Mouse (Mus musculus) gonadal fat pad, adult 2 months (tissue): ENCODE data around the gene Akap6. TPM values are rescaled to one million over a fixed set of nuclear protein-coding genes. Genes with fewer than 3 reads are reported as not detected.

Source experiments
- DNase-seq: peaks from one replicate; pipeline ENCODE4 v3.0.0-alpha.2; 2012; ENCODE audit warnings: low read depth
- polyA plus RNA-seq: library from polyadenylated mRNA; depleted of rRNA; stranded (reverse); fragments of >200 nt; gene quantifications from 2 replicates; pipeline ENCODE4 v1.2.3, GENCODE M21; 2012; rRNA removed

Gene Akap6
- 0.28 and 0.35 TPM in 2 replicates for polyA plus RNA-seq

DNA sequence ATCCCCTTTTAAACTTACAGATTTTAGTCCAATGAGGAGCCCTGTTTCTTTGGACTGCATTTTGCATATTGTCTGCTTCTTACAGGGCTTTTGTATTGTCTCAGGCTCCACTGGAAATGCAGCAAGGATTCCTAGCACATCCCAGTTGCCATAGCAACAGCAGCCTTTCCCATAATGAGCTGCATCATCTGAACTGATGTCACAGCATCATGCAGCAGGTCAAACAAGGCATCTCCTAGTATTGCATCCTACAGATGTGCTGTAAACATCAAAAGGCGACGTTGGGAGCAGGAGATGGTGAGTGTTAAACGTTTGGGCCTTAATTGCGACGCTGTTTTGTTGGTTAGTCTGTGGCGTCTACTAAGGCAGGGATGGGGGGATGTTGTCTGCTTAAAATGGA, at the start of gene Akap6:
Akap6 (plus strand) TSS at position 238 of the 400 bp plus-strand sequence.
- DNase-seq, result no peak

DNA sequence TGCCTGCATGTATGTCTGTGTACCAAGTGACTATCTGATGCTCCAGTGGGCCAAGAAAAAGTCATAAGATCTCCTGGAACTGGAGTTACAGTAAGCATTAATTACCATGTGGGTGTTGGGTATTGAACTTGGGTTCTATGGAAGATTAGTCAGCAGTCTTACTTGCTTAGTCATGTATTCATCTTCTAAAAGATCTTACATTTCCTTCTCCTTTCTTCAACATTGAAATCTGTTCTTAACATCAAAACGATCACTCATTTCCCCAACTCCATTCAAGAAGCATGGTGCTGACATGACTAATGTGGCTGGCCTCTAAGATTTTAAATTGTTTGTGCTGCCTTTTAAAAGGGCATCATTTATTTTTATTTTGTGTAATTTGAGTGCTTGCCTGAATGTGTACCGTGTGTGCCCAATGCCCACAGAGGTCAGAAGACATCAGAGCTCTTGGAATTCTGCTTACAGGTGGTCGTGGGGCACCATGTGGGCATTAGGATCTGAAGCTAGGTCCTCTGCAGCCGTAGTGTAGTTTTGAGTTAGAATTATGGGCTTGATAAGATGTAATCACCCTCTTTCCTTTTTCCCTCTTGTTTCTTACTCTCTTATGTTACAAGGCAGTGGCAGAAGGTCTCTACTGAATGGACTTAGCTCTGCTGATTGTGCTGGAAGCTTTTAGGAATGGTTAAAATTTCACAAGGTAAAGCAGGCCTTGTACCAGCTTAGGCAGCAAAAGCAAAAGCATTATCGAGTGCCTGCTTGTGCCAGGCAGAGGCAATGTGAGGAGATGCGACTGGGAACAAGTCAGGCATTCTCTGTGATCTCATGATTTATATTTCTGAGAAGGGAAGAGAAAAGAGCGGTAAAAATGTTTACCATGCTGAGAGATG, 36.0 kb upstream of the Akap6 start:
- DNase-seq, result no peak

DNA sequence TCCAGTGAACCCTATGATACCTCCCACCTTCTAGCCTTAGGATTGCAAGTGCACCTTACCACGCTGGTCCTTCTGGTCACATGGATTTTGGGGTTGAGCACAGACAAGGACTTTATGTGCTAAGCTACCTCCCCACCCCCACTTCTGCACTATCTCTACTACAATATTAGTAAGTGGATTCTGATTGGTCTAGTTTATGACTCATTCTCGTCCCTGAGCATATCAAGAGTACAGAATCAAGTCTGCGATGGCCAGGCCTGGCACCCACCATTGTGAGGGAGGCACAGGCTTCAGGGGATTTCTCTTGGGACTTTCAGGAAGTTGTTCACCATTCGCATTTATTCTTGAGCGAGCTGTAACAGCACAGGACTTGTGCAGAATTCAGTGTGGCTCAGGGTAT, 34.2 kb upstream of the Akap6 start:
- no peak for DNase-seq

DNA sequence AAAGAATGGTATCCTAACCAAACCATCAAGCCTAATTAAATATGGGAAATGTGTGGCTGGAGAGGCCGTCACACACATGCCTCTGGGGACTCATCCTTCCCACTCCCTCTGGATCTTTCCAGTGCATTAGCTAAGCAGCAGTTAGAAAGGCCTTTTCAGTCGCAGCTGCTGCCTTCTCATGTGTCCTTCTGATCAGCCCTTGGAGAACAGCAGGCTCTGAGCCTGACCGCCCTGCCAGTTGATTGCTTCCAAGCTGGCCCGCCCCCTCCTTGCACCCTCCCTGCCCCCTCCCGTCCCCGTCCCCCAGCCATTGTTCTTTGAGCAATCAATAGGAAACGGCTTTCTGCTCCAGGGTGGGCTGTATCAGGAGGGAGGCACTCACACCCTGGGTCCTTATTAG, 27.7 kb upstream of the Akap6 start:
- no peak for DNase-seq

DNA sequence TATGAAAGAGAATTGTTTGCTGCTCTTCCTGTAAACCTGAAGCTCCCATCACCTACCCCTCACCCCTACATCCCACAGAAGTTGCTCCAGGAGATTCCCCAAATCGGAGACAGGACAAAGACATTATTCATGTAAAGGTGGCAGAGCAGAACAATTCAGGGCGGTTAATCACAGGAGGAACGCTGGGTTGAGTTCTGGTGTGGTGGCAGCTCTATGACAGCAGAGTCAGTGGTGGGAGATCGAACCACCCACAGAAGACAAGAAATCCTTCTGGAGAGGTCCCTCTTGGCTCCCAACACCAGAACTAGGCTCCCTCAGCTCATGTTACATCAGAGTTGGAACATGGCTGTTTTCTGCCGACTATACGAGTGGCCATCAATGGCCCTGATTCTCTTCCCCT, 27.2 kb upstream of the Akap6 start:
- DNase-seq, result no peak

DNA sequence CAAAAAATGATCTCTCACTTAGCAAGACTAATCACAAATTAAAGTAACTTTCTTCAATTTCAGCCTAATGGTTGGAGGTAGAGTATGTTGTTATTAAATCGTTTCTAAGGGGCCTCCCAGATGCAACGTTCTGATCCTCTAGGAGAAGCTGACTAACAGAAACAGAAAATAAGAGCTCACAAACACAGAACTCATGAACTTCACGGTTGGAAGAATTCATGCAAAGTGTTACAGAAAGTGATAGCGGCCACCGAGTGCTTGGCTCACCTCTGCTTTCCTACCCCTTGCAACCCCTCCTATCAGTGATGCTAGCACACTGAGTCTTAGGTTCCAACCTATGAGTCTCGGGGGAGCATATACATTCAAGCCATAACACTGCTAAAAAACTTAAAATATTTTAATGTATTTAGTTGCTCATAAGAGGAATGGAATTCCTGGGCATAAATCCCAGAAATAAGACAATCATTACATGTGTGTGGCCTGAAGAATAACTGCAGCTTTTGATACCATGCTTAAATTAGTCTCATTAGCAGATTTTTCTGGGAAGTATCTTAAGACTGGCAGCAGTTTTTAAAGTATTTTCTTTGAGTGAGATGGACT, 25.7 kb upstream of the Akap6 start:
- no peak for DNase-seq

DNA sequence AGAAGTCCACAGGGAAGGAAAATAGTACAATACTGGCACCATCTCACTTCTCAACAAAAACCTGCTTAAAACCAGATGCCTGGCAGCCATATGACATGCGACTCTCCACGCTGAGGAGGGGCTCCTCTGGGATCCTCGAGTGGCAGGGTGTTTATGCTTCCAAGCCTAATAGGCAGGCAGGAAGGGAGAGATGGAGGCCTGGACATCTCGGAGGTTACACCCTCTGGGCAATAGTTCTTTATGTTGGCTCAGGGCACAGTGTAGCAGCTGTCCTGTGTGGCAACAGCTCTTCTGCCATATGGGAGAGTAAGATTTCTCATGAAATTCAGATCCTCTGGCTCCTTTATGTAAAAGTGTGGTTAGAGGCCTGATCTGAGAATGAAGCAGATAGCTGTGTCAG, 24.2 kb upstream of the Akap6 start:
- DNase-seq, result no peak

DNA sequence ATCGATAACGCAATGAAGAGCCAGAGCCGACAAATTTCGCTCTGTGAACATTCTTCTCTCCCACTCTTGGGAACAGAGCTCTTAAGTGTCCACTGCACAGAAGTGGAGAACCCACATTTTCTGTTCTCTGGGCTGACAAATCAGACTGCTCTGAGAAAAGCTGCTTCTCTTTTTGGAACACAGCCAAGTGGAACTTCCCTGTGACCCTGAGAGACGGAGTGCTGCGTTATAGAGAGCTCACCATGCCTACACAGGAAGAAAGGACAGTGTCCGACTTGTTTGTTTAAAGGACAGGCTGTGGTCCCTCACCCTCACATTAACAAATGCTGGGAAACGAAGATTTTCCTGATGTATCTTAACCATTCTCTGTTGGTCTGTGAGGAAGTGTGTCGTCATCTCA, 11.8 kb upstream of the Akap6 start:
- DNase-seq, result no peak

DNA sequence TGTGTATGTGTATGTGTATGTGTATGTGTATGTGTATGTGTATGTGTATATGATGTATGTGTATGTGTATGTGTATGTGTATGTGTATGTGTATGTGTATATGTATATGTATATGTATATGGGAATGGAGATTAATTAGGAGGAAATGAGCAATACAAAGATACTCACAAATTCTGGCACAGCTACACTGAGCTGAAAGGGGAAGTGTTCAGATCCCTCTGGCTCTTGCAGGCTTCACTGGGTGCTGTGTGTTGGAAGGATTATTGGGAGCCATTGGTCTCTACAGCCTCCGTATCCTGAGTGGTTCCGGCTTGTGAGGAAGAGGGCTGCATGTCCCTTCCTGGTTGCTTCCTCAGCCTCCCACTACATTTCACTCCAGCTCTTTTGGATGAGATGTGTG, 10.5 kb upstream of the Akap6 start:
- DNase-seq, result no peak

DNA sequence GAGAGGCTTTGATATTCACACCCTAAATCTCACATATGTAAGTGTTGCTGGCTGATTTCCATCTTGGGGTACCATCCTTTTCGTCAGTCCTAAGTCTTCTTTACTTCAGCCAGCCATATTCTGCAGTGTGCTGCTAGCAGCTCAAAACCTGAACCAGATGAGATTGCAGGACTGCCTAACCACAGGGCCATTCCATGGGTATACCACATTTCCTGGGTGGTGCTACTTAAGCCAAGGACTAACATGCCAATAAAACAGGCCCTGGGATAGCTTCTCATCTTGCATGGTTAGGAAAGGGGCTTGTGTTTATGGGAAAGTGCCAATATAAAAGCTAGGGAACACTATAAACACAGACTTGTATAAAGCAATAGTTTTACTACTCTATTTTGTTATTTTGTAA, 7.6 kb upstream of the Akap6 start:
- DNase-seq, result no peak

DNA sequence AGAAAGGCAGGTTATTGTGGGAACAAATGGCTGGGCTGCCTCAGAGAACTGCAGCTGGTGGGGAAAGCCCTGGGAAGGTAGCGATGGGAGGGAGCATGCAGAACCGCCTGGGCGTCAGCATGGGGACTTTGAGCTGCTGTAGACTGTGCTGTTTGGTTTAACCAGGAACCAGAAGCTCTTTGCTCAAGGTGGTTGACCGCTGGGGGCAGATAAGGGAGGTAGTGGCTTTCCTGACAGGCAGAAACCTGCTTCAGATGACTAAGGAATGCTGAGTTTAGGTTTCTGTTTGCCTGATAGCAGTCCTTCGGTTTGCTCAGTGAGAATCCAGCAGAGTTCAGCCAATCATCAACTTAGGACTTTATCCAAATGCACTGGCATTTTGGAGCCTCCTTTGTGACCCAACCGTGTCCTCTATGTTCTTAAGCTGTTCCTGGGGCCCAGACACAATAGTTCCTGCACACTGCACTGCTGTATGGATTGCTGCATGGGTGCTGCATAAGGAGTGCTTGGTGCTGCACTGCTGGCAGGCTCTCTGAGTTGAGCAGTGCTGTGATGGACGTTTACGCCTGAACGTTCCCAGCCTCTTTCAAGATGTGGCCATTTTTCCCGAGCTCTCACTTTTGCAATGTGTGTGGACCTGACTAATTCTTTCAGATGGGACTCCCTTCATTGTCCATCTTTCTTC, 6.8 kb upstream of the Akap6 start:
- no peak for DNase-seq

DNA sequence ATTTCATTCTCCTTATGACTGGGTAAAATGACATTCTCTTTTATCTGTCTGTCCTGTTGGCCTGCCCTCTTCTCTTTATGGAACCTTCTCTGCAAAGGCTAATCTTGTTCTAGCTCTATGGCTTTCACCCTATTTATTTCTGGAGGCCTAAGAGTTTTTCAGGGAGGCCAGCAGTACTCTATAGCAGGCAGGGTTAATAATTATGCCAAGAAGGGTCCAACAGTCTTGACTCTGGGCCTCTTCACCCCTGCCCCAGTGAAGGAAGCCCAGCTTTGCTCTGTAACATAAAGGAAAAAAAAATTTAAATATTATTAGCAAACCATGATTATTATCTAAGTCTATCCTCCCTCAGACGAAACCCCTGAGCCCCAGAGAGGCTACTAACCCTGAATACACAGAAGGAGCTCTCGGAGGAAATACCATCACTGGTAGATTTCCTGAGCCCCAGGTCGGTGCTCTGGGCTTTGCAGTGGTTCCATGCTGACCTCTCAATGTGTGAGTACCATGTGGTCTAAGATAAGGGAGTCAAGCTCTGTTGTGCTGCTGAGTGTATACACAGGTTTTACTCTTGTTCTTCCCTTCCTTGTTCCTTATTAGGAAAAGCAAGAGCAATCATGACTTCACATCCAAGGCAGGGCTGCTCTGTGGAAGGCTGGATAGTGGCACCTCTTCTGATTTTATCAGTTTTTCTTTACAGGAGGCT, 1.6 kb upstream of the Akap6 start:
- DNase-seq, result no peak

DNA sequence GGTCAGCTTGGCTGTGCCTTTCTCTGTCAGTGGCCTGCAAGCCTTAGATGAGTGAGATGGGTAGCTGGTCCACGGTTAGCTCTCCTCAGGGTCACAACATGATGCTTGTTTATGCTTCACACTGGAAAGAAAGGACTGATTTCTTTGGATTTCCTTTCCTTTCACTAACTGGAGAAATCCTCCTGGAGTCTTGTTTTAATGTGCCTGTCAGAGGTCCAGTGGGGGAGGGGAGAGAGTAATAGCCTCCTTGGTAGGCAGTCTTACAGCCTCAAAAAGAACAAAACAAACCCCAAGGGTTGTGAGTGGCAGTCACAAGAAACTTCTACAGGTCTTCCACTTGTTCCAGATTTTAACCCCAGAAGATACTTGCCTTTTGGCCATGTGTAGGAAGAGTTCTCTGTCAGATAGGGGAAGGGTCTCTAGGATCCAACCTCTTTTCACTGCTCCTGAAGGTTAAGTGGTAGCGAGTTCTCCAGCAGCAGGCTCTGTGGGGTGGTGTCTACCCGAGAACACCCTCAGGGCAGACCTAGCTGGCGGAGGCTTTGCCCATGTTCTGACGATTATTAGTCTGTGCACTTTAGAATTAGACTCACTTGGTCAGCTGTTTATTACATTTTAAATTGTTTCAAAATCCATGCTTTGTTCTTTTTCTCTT, 780 bp upstream of the Akap6 start:
- DNase-seq, result no peak

DNA sequence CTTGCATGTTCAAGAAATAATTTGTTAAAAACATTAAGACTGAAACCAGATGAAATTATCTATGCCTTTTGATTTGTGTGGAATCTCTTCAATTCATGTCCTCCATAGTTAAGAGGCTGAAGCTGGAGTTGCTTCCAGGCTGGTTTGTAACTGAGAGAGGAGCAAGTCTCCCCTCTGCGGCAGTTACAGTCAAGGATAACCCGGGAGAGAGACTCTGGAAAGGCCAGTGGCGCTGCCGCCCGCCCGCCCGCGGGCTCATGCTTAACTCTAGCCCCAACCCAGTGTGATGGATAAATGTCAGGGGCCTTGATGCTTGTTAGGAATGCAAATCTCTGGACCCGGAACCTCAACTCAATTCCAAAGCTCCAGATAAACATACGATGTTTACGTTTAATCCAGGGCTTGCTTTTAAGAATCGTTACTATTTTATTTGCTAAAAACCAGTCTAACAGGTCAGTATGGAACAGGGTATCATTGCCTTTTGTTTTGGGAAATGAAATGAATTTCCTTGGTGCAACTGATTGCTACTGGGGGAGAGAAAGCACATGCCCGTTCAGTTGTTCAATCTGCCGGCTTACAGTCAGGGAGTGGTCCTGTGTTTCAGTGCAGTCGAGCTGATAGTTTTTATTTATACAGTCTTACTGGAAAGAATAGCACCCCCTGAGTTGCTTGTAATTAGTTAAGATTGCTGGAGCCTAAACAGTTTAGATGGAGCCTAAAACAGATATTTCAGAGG, 946 bp downstream of the Akap6 start:
- no peak for DNase-seq

DNA sequence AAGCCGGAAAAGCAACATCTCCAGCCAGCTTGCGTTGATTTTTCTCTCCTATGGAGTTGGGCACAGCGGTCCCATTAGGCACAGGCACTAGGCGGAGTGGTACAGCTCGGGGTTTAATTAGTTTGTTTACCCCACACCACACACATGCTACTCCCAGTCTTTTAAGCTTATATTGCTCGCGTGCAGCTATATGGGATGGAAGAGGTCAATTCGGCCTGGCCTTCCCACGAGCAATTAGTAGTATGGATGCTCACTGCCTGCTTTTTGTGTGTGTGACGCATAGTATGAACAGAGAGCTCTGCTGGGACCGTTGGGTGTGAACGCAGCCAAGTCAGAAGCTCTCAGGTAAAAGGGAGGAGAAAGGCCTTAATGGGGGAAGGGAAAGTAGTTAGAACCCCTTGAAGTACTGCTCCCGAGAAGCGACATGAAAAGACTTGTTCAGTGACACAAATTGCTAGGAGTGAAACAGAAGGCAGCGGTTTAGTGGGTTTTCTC, 1.6 kb downstream of the Akap6 start:
- no peak for DNase-seq

DNA sequence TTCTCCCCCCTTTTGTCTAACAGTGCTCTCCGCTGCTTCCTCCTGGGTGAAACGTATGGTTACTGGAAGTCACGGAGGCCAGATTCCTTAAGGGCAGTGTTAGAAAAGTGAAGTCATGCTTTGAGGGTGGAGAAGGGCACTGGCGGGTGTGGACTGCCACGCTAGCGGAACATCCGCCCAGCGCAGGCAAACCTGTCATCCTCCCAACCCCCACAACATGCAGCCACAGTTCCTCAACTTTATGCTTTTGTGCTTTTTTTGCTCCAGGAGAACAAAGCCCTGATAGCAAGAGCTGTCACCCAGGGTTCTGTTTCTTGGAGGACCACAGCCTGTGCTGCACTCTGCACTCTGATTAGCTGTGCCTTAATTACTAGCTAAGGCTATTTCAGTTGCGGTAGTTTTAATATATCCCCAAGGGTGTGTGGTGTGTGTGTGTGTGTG, 2.0 kb downstream of the Akap6 start:
- DNase-seq, result no peak

DNA sequence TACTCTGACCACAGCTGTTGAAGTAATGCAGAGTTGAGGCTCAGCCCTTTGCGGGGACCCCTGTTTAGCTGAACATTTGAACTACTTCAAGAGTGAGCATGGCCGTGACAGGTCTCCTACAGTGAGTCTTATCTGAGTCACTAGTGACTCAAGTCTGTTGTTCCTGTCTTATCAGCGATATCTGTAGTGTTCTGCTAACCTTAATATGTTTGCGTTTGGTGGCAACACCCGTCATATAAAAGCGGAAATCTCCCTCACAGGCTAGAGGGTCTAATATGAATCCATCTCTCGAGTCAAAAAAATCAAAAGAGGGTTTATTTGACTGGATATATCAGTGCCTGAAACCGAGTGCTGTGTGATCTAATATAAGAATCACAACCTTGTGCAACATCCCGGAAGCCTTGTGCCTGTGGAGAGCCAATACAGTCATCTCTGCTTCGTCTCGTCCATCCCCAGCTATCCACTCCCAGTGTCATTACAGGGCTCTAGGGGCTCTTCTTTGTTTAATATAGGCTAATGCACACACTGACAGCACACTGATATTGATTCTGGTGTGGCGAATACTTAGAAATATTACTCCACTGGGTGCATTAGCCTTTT, 3.3 kb downstream of the Akap6 start:
- DNase-seq, result no peak

DNA sequence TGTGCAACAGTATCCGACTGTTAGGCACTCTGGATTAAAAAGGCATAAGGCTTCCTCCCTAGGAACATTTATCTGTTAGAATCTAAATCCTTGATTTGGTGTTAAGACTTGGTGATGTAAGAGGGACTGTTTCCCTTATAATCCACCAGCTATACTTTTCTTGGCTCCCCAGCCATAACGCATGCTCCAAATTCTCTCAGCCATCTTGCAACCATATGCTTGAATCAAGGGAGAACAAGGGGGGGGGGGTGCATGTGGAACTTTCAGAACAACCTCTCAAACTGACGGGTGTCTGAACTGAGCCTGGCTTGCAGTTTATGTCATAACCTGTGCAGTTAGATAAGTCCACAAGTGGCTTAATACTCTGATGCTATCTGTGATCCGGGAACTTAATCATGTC, 4.9 kb downstream of the Akap6 start:
- peak; percentile 33 for DNase-seq

DNA sequence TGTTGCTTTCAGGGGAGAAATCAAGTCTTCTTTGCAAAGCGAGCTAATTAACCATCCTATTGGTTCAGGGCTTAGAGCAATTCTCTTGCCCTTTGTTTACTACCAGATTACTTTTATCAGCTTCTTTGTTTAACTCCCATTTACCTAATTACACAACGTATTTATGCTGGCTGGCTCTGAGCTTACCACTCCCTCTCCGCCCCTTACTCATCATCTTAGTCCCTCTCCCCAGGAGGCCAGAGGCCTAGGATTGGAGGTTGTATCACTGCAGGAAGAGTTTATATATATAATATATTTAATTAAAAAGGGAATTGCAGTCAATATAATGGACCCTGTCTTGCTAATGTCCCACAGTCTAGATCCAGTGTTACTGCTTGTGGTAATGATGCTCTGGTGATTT, 5.6 kb downstream of the Akap6 start:
- no peak for DNase-seq

DNA sequence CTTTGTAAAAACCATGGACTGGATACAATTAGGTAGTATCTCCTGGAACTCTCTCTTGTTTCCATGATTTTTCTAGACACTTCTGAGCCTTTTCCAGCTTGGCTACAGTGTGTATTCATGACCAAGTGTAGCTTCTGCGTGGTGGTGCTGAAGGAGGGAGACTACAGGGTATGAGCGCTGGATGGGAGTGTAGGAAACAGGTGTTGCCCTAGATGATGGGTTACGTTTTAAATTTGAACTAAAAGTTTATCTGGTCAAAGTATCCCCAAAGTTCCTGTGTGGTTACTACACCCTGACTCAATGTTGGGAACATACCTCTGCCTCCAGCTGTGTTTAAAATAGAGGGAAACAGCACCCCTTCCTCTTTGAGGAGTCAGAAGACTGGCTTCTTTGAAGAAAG, 12.2 kb downstream of the Akap6 start:
- DNase-seq, result no peak
